24 mouse cellular contexts compared by ENCODE assay signal in the genomic region with DNA sequence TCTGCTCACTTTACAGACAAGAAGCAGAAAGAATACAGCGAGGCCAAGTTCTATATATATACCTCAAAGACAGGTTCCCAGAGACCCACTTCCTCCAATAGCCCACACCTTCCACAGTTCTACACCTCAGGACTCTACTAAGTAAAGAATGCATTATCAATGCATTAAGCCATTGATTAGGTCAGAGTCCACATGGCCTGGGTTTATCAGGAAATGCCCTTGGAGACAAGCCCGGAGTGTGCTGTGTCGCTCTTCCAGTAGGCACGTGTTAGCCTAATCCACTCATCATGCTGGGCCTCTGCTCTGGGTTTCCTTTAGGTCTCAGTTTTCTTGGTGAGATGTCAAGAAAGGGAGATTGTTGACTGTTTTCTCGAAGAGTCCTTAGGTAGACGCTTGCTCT.
"Had no signal": no experiment of that assay in that cellular context is flagged by ENCODE, and none has a peak within 500 bp of the region (broad histone marks: within the 10 kb centered on the region; RNA-seq: fewer than 3 reads in every experiment).

No protein-coding gene starts in this region.

- DNase-seq: forebrain, postnatal 0 days; gastrocnemius, postnatal 14 days; gastrocnemius, postnatal 36 days; heart, adult 18-20 months; heart, postnatal 10 days; heart, postnatal 4 days; kidney, adult 18-20 months; kidney, adult 8-10 months; kidney, postnatal 10 days; kidney, postnatal 25 days; kidney, postnatal 4 days; liver, embryonic 13.5 days had no signal

- H3K4me3 ChIP-seq: heart, embryonic 10.5 days; heart, embryonic 12.5 days; hindbrain, embryonic 10.5 days; hindbrain, embryonic 12.5 days; layer of hippocampus, adult 2 months; left cerebral cortex, adult 2 months; limb, embryonic 10.5 days; limb, embryonic 12.5 days; liver, embryonic 13.5 days had no signal

- H3K27ac ChIP-seq: heart, embryonic 10.5 days; hindbrain, embryonic 10.5 days; hindbrain, embryonic 12.5 days; hindbrain, embryonic 14.5 days; layer of hippocampus, adult 2 months; left cerebral cortex, adult 2 months; limb, embryonic 10.5 days; limb, embryonic 12.5 days; liver, embryonic 13.5 days had no signal

- H3K27me3 ChIP-seq: heart, embryonic 12.5 days; hindbrain, embryonic 12.5 days; limb, embryonic 12.5 days; liver, embryonic 13.5 days had no signal

- H3K9me3 ChIP-seq: heart, embryonic 10.5 days; limb, embryonic 10.5 days had no signal

- ATAC-seq: forebrain, postnatal 0 days; hindbrain, embryonic 16.5 days; inflammation-experienced regulatory T-cells, adult 6 months; intestine, embryonic 16.5 days had no signal

- H3K4me1 ChIP-seq: heart, embryonic 10.5 days; heart, embryonic 12.5 days; hindbrain, embryonic 10.5 days; hindbrain, embryonic 12.5 days; limb, embryonic 10.5 days; limb, embryonic 12.5 days; liver, embryonic 13.5 days had no signal

- H3K9ac ChIP-seq: forebrain, postnatal 0 days; heart, embryonic 12.5 days; hindbrain, embryonic 12.5 days; hindbrain, embryonic 14.5 days; limb, embryonic 12.5 days; liver, embryonic 13.5 days had no signal

- H3K4me2 ChIP-seq: heart, embryonic 12.5 days; hindbrain, embryonic 12.5 days; hindbrain, embryonic 14.5 days; limb, embryonic 12.5 days; liver, embryonic 13.5 days had no signal
